Mouse (Mus musculus): ENCODE data around the gene Lgals12. TPM values are rescaled to one million over a fixed set of nuclear protein-coding genes. Genes with fewer than 3 reads are reported as not detected.

Lgals12 gene
- total RNA-seq, 2 experiments from 2014 or later, result 0.44 to 1.6 TPM

DNA sequence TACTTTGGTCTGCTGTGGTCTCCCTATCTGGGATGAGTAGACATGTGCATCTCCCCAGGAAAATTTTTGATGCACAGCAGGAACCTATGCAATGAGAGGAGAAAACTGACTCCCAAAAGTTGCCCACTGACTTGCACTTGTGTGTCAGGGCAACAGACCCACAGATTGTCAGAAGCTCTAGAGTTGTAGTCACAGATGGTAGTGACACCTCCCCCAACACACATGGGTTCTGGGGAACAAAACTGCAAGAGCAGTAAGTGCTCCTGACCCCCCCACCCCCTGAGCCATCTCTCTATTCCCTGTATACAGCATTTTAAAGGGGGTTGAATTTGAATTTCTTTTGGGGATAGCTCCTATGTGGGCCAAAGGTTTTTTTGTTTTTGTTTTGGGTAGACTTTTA, 16.2 kb downstream of the Lgals12 start:
- intact Hi-C loops (cut with DNase I), result loop anchor here (5.0 kb wide), 1 partner anchor 33 kb away; the partner anchor contains the start of gene Pla2g16
- DNase-seq, result no peak

DNA sequence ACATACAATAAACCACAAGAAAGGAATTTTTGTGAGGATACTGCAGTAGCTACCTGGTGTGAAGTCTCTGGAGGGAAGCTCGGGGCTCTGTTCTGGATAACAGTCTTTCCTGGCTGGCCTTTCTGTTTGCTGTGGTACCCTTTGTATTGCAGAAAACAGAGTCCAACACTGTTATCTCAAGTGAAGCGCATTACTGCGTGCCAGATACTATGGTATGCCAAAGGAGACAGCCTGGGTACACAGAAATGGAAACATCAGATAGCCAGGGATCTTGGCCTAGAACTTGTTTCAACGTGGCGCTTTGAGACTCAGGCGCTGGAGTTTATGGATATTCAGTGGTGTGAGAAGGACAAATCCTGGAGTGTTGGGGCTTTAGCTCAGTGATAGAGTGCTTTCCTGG, 21.2 kb downstream of the Lgals12 start:
- intact Hi-C loops (cut with DNase I), result no loop called here
- no peak for DNase-seq

GRCm38 (mm10) chr19:7585279-7585678, 21.7 kb downstream of the Lgals12 start:
- peak; percentile 17 to 32 for DNase-seq
- intact Hi-C loops (cut with DNase I), result no loop called here

- intact Hi-C loops (cut with DNase I), result no loop called here
- no peak for DNase-seq
Measured at GRCm38 (mm10) chr19:7583599-7583998, 23.4 kb downstream of the Lgals12 start.

DNA sequence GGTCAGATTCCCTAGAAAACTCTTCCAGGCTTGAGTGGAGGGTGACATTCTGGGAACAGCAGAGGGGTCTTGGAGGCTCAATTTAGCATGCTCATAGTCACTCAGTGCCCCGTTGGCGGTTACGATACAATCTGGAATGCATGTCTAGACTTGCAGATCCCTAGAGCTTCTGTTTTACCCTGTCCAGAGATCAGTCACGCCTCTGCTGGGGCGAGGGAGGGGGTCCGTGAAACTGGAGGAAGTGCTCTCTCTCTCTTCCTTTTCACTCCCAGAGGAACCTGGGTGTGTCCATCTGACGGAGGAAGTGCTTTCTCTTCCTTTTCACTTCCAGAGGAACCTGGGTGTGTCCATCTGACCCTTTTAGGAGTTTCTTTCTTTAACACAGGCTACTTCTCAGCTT, 23.9 kb downstream of the Lgals12 start:
- DNase-seq, result peak; percentile 18
- intact Hi-C loops (cut with DNase I), result no loop called here

DNA sequence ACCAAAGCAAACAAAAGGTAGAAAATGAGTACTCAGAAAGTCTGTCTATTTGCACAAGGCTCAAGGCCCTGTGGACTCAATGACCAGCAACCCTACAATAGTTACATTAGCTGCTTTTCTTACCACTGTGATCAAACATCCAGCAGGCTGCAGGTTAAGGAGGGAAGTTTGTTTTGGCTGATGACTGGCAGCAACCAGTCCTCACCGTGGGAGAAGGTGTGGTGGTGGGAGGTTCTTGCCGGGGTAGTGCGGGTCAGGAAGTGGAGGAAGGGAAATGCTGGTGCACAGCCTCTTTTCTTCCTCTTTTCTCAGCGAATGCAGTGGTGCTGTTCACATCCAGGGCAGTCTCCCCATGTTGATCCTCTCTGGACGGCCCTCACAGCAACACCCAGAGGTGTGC, 26.0 kb downstream of the Lgals12 start:
- intact Hi-C loops (cut with DNase I), result no loop called here
- no peak for DNase-seq

GRCm38 (mm10) chr19:7577710-7578109, 29.3 kb downstream of the Lgals12 start:
- intact Hi-C loops (cut with DNase I), result no loop called here
- no peak for DNase-seq

DNA sequence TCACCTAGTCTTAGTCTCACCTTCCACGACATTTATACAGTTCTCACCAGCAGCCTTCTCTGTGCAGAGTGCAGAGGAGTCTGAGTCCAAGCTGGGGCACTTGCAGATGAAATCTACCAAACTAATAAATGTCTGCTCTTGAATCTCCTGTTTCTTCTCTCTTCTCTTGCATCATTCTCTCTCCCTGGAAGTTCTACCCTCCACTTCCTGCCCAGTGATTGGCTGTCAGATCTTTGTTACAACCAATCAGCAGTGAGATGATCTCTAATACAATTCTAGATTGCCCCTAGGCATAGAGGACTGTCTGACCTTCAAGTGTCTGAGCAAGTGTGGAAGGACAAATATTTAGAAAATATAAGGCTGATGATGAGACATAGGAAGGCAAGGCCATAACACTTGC, 30.8 kb downstream of the Lgals12 start:
- DNase-seq, result no peak
- intact Hi-C loops (cut with DNase I), result no loop called here

DNA sequence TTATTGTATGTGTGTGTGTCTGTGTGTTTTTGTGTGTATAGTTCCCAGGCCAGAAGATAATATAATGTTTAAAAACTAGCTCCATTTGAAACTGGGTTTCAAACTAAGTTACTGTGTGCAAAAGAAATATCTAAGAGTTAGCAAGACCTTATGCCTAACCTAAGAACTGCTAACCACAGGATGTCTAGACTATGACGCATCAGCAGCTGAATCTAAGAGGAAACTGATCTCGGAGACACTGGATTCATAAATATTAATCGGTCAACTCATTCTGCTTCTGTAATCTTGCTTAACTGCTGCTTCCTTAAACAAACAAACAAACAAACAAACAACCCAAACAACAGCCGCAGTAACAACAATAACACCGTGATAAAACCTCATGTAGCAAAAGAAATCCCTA, 37.3 kb downstream of the Lgals12 start:
- intact Hi-C loops (cut with DNase I), result no loop called here
- no peak for DNase-seq

- no peak for DNase-seq
- intact Hi-C loops (cut with DNase I), result no loop called here
Measured at GRCm38 (mm10) chr19:7568364-7568763, 38.6 kb downstream of the Lgals12 start.

- DNase-seq, result no peak
- intact Hi-C loops (cut with DNase I), result no loop called here
Measured at GRCm38 (mm10) chr19:7566826-7567225, 40.2 kb downstream of the Lgals12 start.

GRCm38 (mm10) chr19:7564457-7564856, 42.5 kb downstream of the Lgals12 start:
- no peak for DNase-seq
- intact Hi-C loops (cut with DNase I), result no loop called here

DNA sequence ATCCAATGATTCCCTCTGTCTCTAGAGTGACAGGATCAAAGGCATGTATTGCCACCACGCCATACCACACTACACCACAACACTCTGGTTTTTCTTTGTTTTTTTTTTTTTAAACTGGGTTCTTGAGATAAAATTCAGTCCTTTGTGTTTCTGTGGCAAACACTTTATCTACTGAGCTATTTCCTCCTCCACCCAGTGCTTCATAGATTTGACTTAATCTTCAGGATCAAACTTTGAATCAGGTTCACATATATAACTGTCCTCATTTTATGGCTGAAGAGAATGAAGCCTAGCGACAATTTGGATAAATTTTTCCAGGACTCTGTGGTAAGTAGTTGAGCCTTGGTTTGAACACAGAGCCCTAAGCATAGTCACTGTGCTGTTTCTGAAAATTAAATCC, 43.3 kb downstream of the Lgals12 start:
- intact Hi-C loops (cut with DNase I), result no loop called here
- DNase-seq, result no peak

DNA sequence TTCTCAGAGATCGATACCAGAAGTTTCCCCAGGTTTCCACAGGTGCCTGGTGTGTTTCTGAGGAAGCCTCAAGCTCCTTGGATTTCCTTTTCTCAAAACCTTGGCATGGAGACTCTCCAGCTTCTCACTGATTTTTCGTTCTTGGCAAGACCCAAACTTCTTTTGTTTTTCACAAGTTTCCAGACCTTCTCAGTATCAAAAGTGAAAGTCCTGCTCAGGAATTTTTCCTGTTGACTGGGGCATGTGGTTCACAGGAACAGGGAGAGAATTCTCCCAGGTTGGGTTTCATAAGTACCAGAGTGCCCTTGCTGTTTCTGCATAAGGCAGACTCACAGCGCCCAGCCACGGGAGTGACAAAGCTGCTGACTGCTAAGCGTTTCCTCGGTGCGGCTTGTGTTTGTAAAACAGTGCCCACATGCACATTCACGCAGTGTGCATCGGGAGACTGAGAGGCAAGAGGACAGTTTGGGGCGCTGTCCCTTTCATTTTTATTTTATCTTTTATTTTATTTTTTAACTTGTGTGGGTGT, 44.3 kb downstream of the Lgals12 start:
- DNase-seq, result no peak
- intact Hi-C loops (cut with DNase I), result no loop called here

DNA sequence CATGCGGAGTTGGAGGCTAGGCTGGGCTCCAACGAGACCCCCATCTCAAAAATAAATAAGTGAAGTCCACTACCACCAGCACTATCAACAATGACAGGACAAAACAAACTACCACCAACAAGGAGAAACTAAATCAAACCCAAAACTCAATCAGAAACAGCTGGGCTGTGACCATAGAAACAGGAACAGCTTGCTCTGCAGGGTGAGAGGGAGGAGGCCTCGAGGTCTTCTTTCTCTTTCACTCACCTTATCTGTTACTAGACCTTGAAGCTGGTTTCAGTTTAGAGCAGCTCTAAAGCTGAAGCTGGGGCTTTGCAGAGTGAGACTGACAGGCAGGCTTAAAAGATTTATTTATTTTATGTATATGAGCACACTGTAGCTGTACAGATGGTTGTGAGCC, 45.5 kb downstream of the Lgals12 start:
- intact Hi-C loops (cut with DNase I), result no loop called here
- no peak for DNase-seq

DNA sequence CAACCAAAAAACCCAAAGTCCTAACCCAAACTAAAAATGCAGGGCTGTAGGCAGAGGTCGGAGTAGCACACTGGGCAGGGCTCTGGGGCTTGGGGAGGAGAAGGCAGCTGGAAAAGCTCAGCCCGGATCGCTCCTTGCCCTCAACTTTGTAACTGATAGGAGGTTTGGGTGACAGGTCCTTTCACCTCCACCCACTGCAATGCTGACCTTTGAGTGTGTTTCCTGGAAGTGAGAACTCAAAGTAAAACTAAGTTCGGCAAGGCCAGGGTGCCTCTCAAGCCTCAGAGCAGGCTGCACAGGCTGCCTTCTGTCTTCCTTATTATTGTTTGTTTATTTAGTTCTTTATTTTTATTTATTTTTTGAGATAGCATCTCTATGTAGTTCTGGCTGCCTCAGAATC, 47.0 kb downstream of the Lgals12 start:
- no peak for DNase-seq
- intact Hi-C loops (cut with DNase I), result loop anchor here (5.0 kb wide), 1 partner anchor 32 kb away; no protein-coding TSS in a partner anchor

GRCm38 (mm10) chr19:7558675-7559074, 48.3 kb downstream of the Lgals12 start:
- intact Hi-C loops (cut with DNase I), result loop anchor here (5.0 kb wide), 1 partner anchor 34 kb away; no protein-coding TSS in a partner anchor

DNA sequence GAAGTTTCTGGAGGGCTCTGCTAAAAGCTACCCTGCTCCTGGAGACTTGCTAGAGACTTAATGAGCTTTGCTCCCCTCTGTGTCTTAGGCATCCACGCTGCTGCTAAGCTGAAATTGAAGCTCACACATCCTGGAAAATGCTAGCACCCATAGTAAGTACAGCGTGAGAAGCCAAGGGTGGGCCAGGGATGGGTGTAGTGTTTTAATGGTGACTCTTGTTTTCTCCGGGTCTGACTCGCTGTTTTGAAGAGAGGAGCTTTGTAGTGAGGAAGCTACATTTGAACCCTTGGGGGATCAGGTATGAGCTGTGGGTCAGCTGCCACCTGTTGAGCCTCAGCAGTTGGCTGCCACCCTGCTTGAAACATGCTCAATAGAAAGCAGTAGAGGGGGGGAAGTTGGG, 49.1 kb downstream of the Lgals12 start:
- intact Hi-C loops (cut with DNase I), result loop anchor here (5.0 kb wide), 1 partner anchor 34 kb away; no protein-coding TSS in a partner anchor
- DNase-seq, result no peak

More at GRCm38 (mm10) chr19:7558675-7559074, 48.3 kb downstream of the Lgals12 start:
- DNase-seq, result no peak

DNA sequence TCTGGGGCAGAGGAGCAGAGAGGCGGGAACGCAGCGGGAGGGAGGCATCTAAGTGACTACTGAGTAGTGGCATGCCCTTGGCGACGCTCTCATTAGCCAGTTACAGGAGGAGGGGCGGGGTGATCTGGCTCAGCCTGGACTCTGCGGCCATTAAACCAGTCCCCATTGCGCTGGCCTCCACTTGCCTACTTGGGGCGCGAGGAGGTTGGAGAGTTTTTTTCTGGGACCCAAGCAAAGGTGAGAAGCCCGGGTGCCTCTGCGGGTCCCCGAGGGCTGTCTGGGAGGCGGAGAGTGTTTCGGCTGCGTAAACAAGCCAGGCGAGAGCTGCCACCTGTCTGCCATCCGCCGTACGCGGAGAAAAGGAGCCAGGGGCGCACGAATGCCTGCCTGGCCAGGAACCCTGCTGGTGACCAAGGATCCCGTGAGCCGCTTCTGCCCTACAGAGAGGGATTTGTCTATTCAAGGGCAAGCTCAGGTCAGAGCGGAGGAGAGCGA, 49.6 kb downstream of the Lgals12 start, which contains the start of gene Pla2g16:
TSS of gene Pla2g16 (plus strand) at position 132 of the 495 bp plus-strand sequence.
- peak; percentile 70 to 76 for DNase-seq
- intact Hi-C loops (cut with DNase I), result loop anchor here (5.0 kb wide), 1 partner anchor 35 kb away; no protein-coding TSS in a partner anchor

GRCm38 (mm10) chr19:7556641-7557040, 50.4 kb downstream of the Lgals12 start:
- DNase-seq, result no peak
- intact Hi-C loops (cut with DNase I), result loop anchor here (5.0 kb wide), 1 partner anchor 36 kb away; no protein-coding TSS in a partner anchor

- intact Hi-C loops (cut with DNase I), result loop anchor here (5.0 kb wide), 1 partner anchor 37 kb away; no protein-coding TSS in a partner anchor
- DNase-seq, result no peak
Measured at GRCm38 (mm10) chr19:7554881-7555280, 52.1 kb downstream of the Lgals12 start.

DNA sequence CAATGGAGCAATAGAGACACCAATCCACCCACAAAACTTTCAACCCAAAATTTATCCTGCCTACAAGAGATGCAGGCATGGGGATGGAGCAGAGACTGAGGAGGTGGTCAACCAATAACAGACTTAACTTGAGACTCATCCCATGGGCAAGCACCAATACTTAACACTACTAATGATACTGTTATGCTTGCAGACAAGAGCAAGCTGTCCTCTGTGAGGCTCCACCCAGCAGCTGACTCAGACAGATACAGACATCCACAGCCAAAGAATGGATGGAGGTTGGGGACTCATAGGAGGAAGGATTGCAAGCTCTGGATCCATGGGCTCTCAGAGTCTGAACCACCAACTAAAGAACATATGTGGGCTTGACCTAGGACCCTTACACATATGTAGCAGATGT, 53.6 kb downstream of the Lgals12 start:
- intact Hi-C loops (cut with DNase I), result no loop called here
- DNase-seq, result no peak
